Mouse (Mus musculus) bone marrow macrophage, adult 2 months (primary cell): ENCODE data around the gene 9130023H24Rik.

Experiments used
- CTCF ChIP-seq: IDR thresholded peaks from 2 replicates; pipeline ENCODE4 v1.5.1; 2012; ENCODE audit warnings: low read depth, mild to moderate bottlenecking, low read length, moderate library complexity
- POLR2A ChIP-seq: IDR thresholded peaks from 2 replicates; pipeline ENCODE4 v1.6.1; 2012; ENCODE audit warnings: mild to moderate bottlenecking, low read depth, low read length, borderline replicate concordance

- TF ChIP-seq POLR2A (no peak), CTCF (no peak)
Observed at GRCm38 (mm10) chr7:128248081-128249042, 10.5 kb upstream of the 9130023H24Rik start.
